Mouse (Mus musculus) left cerebral cortex, postnatal 14 days (tissue): ENCODE results near the gene Aurkaip1. TPM values are rescaled to one million over a fixed set of nuclear protein-coding genes. Genes with fewer than 3 reads are reported as not detected.
A peak's percentile ranks its signal among the peaks of the same experiment; 100 is the strongest.

Experiments used
- DNase-seq, 2 experiments: peaks; one replicate each; pipeline ENCODE4 v3.0.0; 2021 to 2022; ENCODE audit warnings: low spot score in 2 of 2, mixed read lengths in 1 of 2
- intact Hi-C: fragments of 180-260 bp; cut with DNase I; formaldehyde crosslinking; loops from one replicate; pipeline ENCODE4 v1.15.1; 2025
- total RNA-seq, 2 experiments: library from RNA; stranded (reverse); gene quantifications; 2 replicates each; pipeline ENCODE4 v1.2.3; 2021

Aurkaip1 gene
- total RNA-seq, 2 experiments from 2014 or later = 83.3 to 84.1 TPM

DNA sequence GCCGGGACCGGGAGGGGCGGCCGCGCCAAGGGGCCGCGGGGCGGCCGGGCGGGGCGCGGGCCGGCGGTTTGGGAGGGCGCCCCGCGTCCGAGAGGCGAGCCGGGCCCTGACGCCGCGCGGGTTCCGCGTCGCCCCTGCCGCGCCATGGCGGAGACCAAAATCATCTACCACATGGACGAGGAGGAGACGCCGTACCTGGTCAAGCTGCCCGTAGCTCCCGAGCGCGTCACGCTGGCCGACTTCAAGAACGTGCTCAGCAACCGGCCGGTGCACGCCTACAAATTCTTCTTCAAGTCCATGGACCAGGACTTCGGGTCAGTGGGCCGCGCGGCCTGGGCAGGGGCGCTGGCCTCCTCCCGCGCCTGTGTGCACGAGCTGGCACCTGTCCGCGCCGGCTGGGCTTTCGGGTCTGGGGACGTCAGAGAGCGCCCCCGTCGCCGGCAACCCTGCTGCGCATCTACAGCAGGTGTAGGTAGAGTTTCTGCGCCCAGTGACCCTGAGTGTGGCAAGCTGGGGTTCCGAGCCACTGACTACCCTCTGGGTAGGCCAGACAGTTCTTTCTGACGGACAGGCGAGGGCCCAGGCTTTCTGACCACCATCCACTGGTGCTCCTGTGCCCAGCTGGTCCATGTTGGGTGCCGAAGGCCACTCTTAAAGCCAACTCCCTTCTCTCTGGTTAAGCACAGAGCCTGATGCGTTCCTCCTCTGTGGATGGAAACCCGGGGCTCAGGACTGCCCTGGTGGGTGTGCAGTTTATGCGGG, 16.7 kb downstream of the Aurkaip1 start:
- intact Hi-C loops = no loop called here
- DNase-seq = no peak

DNA sequence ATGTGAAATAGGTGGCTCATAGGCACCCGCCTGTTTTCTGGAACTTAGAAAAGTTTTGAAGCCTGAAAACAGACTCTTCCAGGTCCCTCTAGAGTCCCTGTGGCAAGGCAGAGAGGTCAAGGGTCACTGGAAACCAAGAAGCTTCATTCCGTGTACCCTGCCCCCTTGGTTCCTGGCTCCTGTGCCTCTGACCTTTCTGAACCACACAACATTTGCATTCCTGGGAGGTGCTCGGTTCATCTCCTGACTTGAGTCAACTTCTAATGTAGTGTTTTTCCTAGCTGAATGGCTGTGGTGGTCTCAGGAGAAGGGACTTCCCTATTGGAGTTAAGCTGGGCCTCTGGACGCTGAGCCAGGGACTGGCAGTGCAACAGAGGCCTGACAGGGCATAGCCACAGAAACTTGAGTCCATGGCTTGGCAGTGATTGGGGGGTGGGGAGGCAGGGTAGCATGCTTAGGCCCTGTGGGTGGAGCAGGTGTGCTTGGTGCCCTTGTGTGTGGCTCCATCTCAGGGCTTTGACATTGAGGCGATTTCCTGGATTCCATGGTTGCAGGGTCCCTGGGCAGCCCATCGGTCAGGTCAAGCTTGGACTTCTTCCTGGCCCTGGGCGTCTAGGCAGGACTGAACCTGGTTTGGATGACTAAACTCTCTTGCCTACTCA, 17.5 kb downstream of the Aurkaip1 start:
- no peak for DNase-seq
- intact Hi-C loops = no loop called here

DNA sequence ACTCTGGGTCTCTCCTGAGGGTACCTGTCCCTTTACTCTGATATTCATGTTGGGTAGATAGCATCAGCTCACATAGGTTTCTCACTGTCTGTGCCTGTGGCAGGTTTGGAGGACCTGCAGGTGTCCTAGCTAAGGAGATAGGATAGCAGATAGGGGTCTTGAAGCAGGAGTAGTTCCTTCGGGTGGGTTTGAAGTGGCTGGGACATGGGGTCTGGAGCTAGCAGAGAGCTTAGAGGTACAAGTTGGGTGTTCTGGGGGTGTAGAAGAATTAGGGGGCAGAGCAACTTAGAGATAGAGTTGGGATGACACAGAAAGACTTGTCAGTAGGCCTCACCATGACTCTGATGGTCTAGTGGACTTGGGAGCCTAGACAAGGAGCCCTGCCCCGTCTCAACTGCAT, 18.3 kb downstream of the Aurkaip1 start:
- no peak for DNase-seq
- intact Hi-C loops = no loop called here

DNA sequence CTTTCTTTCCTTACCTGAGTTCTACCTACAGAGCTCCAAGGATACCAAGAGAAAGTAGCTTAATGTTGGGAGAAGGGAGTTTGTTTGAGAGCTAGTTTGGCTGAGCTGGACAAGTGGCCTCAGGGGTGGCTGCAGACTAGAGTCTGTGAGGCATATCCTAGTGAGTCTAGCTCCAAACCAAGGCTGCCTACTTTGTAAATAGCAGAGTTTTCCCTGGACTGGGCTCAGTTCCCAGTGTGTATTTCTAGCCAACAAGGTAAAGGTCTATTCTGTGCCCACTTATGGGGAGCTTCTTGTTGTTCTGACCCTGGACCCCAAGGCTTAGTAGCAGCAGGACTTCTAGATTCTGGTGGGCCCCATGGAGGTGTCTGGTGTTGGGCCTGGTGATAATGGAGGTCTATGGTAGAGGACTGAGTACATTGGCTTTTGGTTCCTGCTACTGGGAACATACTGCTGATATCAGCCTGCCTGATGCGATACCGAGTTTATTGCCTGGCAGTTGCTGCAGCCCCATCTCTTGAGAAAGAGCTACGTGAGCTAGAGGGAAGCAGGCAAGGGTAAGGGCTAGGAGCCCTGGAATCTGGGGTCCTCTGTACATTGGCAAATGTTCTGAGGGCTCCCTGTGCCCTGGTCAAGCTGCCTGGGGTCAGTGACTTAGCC, 18.9 kb downstream of the Aurkaip1 start:
- DNase-seq = no peak
- intact Hi-C loops = no loop called here

DNA sequence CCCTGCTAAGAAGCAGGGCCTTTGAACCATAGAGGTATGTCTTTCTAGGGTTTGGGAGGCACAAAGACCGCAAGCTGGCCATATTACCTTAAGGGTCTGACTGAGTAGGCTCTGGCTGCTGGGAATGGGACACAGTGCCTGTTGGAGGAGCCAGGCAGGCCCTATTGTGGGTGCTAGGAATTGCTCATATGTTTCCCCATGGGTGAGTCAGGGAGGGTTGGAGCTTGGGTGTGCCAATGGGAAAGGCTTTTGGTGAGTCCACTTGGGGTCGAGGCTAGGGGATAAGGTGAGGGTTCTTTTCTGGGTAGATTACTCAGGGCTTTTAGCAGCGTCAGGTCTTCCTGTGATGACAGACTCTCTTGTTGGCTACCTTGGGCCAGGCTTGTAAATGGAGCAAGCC, 20.3 kb downstream of the Aurkaip1 start:
- intact Hi-C loops = no loop called here
- no peak for DNase-seq

DNA sequence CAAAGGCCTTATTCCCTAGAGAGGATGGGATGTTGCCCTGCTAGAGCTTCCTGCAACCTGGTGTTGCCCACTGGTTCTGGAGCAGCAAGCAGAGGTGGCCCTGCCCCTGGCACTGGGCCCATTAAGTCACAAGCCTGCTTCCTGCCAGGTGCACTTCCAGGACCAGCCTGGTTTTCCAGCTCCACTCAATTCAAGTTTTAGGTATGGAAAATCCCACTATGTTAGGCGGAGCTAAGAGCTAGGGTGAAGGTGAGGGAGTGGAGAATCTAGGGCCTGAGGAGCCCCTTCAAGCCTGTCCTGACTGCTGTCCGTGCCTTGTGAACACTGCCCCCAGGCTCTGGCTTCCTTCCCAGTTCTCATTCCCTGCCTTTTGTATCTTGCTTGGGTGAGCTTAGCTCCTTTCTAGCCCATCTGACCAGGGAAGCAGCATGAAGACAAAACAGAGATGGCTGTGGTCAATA, 20.9 kb downstream of the Aurkaip1 start:
- intact Hi-C loops = no loop called here
- DNase-seq = no peak

DNA sequence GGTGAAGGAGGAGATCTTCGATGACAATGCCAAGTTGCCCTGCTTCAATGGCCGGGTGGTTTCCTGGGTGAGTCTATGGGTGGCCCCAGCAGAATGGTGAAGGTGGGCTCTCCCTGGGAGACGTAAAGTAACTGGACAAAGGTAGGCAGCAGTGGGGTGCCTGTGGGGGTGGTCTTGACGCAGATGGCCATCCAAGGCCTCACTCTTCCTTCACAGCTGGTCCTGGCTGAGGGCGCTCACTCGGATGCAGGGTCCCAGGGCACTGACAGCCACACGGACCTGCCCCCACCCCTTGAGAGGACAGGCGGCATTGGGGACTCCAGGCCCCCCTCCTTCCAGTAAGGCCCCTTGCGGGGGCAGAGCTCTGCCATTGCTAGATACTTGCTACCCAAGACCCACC, 22.3 kb downstream of the Aurkaip1 start:
- intact Hi-C loops = no loop called here
- no peak for DNase-seq

DNA sequence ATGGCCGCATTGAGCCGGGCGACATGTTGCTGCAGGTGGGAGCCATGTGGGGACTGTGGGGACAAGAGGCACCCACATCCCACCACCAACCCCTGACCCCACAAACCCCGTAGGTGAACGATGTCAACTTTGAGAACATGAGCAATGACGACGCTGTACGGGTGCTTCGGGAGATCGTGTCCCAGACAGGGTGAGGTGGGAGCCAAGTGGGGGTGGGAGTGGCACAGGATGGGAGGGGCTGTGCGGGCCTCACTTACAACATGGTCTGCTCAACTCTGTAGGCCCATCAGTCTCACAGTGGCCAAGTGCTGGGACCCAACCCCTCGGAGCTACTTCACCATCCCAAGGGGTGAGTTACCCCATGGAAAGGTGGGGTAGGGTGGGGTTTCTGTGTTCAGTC, 23.9 kb downstream of the Aurkaip1 start:
- intact Hi-C loops = no loop called here
- DNase-seq = no peak

DNA sequence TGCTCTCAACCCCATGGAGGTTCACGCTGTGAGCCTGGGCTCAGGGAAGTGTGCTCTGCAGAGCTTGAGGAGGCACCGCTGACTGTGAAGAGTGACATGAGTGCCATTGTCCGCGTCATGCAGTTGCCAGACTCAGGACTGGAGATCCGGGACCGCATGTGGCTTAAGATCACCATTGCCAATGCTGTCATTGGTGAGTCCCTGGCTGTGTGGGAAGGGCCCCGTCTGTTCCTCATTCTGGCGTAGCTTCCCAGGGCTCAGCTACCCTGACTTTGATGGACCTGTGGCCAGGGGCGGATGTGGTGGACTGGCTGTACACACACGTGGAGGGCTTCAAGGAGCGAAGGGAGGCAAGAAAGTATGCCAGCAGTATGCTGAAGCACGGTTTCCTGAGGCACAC, 25.0 kb downstream of the Aurkaip1 start:
- DNase-seq = no peak
- intact Hi-C loops = no loop called here

DNA sequence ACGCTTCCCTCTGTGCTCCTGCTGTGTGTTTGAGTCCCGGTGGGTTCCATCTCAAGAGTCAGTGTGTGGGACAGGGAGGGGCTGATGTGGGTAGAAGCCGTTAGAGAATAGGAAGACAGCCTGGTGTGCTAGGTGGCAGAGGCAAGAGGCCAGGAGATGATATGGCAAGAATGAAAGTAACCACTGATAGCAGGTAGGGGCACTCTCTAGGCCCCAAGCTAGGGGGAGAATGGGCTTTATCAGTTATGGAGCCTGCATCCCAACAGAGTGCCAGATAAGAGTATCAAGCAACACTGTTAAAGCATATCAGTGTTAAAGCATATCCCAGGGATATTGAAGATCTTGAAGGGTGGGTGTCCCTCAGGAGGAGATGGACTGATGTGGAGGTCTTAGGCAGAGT, 25.8 kb downstream of the Aurkaip1 start:
- intact Hi-C loops = no loop called here
- DNase-seq = no peak

DNA sequence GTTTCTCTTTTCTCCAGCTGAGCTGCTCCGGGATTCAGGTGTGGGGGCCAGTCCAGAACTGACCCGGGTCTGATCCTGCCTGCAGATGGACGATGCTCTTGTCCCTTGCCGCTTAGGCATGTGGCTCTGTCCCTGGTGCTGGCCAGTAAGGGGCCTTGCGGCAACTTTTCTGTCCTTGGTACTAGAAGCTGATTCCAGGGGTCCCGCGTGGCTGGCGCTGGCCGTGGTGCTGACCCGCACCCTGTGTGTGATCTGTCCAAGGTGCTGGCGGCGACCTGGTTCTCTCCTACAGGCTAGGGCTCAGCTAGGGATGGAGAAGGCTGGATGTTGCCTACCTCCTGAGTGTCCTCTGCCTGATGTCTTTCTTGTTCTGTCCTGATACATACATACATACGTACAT, 28.2 kb downstream of the Aurkaip1 start:
- no peak for DNase-seq
- intact Hi-C loops = no loop called here

DNA sequence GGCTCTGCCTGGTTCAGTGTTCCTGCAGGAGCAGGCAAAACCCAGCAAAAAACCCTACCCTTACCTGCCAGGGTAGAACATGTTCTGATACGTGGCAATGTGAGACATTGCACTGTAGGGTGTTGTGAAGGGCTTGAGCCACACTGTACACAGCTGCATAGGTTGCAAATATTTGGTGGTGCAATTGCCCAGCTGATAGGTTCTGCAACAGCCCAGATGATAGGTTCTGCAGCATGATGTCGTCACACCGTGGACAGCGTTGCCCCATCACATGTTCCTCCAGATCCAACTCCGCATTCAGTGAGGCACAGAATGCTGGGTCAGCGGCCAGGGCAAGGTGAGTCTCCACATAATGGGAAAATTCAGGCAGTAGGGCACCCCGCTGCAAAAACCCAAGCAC, 30.7 kb downstream of the Aurkaip1 start:
- DNase-seq = no peak
- intact Hi-C loops = no loop called here

DNA sequence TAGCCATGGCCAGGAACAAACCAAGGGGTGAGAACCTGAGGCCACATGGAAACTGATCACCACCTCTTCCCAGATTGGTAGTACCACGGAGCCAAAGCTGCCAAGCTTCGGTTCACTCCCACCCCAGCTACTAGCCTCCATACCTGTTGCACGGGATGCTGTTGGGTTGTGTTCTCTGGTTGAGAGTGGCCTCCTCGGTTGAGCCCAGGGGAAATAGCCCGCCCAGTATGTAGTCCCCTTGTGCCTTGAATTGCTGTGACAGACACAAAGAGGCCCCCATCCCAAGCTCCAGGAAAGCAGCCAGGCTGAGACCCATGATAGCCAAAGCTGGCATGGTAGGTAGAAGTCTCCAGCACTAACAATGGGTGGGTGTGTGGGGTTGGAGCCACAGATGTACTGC, 31.9 kb downstream of the Aurkaip1 start, which contains the start of gene Tas1r3:
Gene Tas1r3, minus strand, starts transcription at position 362 of the 400 bp plus-strand sequence.
- intact Hi-C loops = no loop called here
- no peak for DNase-seq

DNA sequence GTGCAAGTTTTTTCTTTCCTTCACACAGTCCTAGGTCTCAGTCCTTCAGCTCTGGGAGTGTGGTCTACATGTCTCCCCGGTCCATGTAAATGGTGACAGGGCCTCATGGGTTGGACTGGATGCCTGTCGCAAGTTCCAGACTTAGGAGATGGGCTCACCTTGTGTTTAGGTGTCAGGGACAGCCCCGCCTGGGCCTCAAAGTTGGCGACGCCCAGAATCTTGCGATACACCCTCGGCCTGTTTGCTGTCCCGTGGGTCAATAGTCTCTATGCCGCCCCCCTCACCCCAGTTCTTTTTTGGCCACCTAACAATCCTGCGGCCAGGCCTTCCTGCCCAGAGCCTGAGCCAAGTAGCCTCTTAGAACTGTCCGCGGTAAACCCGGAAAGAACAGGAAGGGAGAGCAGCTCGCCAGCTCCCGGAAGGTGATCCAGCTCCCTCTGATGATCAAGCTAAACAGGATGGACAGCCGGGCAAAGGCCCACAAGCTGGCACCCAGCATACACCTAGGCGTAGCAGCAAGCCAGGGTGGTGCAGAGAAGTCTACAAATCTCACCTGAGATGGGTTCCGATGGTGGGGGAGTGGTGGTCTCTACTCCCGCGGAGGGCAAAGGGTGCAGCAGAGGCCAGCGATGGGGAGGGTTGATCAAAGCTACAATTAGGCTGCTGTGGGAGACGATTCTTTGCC, 37.7 kb downstream of the Aurkaip1 start:
- no peak for DNase-seq
- intact Hi-C loops = no loop called here

DNA sequence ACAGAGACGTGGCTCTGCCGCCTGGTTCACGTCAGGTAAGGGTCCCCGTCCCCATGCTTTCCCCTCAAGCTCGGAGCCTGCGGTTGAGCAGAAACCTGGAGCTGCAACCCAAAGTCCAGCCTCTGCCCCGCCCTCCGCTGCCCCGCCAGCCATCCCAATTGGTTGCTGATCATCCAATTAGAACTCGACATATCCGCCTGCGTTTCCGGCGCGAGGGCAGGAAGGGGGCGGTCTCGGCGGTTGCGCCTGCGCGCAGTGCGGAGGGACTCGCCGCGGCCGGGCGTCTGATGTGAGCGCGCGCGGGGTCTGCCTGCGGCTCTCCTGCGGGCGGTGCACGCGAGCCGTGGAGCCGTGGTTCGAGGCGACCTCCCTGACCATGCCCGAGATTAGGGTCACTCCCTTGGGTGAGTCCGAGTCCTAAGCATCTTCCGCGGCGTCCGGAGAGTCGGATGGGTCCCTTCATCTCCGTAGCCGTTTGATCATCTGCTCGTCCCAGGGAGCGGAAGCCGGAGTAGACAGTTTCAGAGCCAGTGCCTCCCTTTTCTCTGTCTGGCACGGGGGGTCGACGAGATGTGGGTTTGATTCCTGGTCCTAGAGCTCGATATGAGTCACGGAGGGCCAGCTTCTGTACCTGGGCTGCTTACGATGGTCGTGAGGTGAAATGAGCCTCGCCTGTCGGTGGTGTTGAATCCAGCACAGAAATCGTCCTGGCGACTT, 38.4 kb downstream of the Aurkaip1 start, which contains the start of the genes Cptp and Ints11:
Gene Cptp, minus strand, starts transcription at position 124 of the 717 bp plus-strand sequence.
Gene Ints11, plus strand, starts transcription at position 230 of the 717 bp plus-strand sequence.
- DNase-seq = peak; percentile 97
- intact Hi-C loops = no loop called here

DNA sequence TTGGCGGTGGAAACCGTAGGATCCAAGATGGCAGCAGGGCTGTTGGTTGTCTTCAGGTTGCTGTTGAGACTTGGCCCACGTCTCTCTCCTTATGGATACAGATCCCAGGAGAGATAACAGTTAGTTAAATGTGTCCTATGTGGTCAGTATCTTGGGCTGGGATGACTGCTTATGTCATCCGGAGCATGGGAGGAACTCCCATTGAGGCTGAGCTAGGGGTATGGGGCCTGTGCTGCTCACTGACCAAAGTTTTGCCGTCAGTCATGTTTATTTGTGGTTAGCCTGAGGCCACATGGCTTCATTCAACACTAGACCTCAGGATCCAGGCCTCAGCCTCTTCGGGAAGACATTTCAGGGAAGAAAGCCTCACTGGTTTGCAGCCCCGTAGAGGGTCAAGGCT, 40.3 kb downstream of the Aurkaip1 start:
- DNase-seq = no peak
- intact Hi-C loops = no loop called here
